Mouse (Mus musculus): ENCODE measurements around the gene Clec4g.

GRCm38 (mm10) chr8:3748761-3749160 lies 28.3 kb upstream of the Clec4g start, which contains the start of gene Cd209a:
- TF ChIP-seq CTCF (IDR thresholded peaks at IDR 0.05; ENCODE audit: control insufficient read depth, insufficient read depth, insufficient read length) (no peak), USF1 (IDR thresholded peaks at IDR 0.05; ENCODE audit: low read depth) (no peak), FOSL1 (IDR thresholded peaks at IDR 0.05; ENCODE audit: insufficient read depth, low read length, poor library complexity, severe bottlenecking) (no peak), MYOG (IDR thresholded peaks at IDR 0.05; ENCODE audit: control insufficient read depth, extremely low read depth, insufficient read length) (no peak), MYOD1 (IDR thresholded peaks at IDR 0.05; ENCODE audit: control insufficient read depth, insufficient read length, low read depth) (no peak), MAX (IDR thresholded peaks at IDR 0.05) (no peak)
